Mouse (Mus musculus) hindbrain, embryonic 10.5 days (tissue): ENCODE results near the gene 1700022I11Rik. TPM values are rescaled to one million over a fixed set of nuclear protein-coding genes. Genes with fewer than 3 reads are reported as not detected.
"Not testable (repeated sequence)": the region's sequence is repeated elsewhere in the genome, so short reads cannot be mapped to it uniquely, and the experiment has no call there.

ENCODE experiments used
- DNase-seq: peaks from one replicate; pipeline ENCODE4 v3.0.0-alpha.2; 2017; ENCODE audit warnings: low spot score
- H3K27ac ChIP-seq: fragments of 300-500 bp; sonication (generic); 2 replicates; pipeline ENCODE4 v1.5.1; 2016; ENCODE audit warnings: mild to moderate bottlenecking, moderate library complexity
- H3K27me3 ChIP-seq: fragments of 300-500 bp; sonication (generic); 2 replicates; pipeline ENCODE4 v1.6.1; 2016; ENCODE audit warnings: mild to moderate bottlenecking; ENCODE audit not compliant: poor library complexity, insufficient read depth, severe bottlenecking
- H3K36me3 ChIP-seq: fragments of 300-500 bp; sonication (generic); 2 replicates; pipeline ENCODE4 v1.6.1; 2016; ENCODE audit warnings: mild to moderate bottlenecking, moderate library complexity
- H3K4me1 ChIP-seq: fragments of 300-500 bp; sonication (generic); replicated peaks from 2 replicates; pipeline ENCODE4 v1.6.1; 2016; ENCODE audit warnings: mild to moderate bottlenecking
- H3K4me3 ChIP-seq: fragments of 300-500 bp; sonication (generic); 2 replicates; pipeline ENCODE4 v1.5.1; 2016; ENCODE audit warnings: mild to moderate bottlenecking, moderate library complexity
- H3K9me3 ChIP-seq: fragments of 300-500 bp; sonication (generic); 2 replicates; pipeline ENCODE4 v1.6.1; 2016; ENCODE audit warnings: mild to moderate bottlenecking, moderate library complexity
- WGBS: fragments of 180-500 bp; shearing (Covaris S2); methylation state at CpG from one replicate; pipeline ENCODE4 v1.1.7; 2016; 5-methylcytosine and 5-hydroxymethylcytosine counted together
- polyA plus RNA-seq: library from polyadenylated mRNA; unstranded; fragments of >200 nt; fragmentation: Nextera tagmentation; extraction: Ambion mirVana; gene quantifications from 2 replicates; pipeline ENCODE4 v1.2.1, GENCODE M21; 2016

The 1700022I11Rik gene
- polyA plus RNA-seq, 1 experiment from 2014 or later = 0.75 TPM

DNA sequence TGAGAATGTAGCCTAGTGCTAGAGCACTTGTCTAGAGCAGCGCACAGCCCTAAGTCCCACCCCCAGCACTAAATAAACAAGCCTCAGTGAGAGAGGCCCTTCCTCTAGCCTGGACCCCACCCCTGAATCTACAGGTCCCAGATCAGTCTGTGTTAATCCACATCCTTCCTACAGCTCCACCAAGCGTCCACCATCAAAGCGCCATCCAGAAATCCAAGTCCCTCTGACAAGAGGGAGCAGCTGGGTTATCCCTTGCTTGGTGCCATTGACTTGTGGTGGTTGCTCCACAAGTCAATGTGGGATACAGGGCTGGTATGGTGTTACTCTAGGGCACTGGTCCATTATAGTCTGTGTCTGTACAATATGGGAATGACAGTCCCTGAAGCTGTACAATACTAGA, 14.2 kb upstream of the 1700022I11Rik start:
- no peak for DNase-seq
- Histone ChIP-seq H3K36me3 (peaks cover 59% of the 10 kb centered on the region), H3K9me3 (no peaks in the 10 kb centered on the region), H3K27me3 (peaks cover 4% of the 10 kb centered on the region; the same call in 1 of the 2 replicates), H3K27ac (no peak overlapping the region), H3K4me3 (no peak overlapping the region), H3K4me1 (peaks cover 47% of the 10 kb centered on the region)
- 88% methylated on average over 3 of the region's 3 CpGs for WGBS

DNA sequence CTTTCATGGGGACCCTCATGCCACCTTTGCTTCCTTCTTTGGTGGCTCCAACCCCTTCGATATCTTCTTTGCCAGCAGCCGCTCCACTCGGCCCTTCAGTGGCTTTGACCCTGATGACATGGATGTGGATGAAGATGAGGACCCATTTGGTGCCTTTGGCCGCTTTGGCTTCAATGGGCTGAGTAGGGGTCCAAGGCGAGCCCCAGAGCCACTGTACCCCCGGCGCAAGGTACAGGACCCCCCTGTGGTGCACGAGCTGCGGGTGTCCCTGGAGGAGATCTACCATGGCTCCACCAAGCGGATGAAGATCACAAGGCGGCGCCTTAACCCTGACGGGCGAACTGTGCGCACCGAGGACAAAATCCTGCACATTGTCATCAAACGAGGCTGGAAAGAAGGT, 12.8 kb upstream of the 1700022I11Rik start:
- Histone ChIP-seq H3K36me3 (peaks cover 59% of the 10 kb centered on the region), H3K27me3 (no peaks in the 10 kb centered on the region), H3K9me3 (no peaks in the 10 kb centered on the region), H3K4me3 (no peak overlapping the region), H3K27ac (no peak overlapping the region), H3K4me1 (peaks cover 33% of the 10 kb centered on the region)
- no peak for DNase-seq
- WGBS = 94% methylated on average over 17 of the region's 17 CpGs

DNA sequence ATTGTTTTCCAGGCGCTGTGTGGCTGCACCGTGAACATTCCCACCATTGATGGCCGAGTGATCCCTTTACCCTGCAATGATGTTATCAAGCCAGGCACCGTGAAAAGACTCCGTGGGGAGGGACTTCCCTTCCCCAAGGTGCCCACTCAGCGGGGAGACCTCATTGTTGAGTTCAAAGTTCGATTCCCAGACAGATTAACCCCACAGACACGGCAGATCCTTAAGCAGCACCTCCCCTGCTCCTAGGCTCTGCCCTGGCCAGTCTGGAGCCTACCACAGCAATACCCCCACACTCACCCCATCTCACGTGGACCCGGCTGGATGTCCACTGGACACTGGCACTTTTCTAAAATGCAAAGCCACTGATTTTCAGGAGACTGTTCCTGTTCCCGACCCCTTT, 12.1 kb upstream of the 1700022I11Rik start:
- no peaks in the 10 kb centered on the region for H3K27me3 ChIP-seq
- 86% methylated on average over 11 of the region's 11 CpGs for WGBS
- H3K9me3 ChIP-seq = no peaks in the 10 kb centered on the region
- H3K27ac ChIP-seq = no peak overlapping the region
- no peak for DNase-seq
- peaks cover 59% of the 10 kb centered on the region for H3K36me3 ChIP-seq
- H3K4me1 ChIP-seq = peaks cover 26% of the 10 kb centered on the region
- H3K4me3 ChIP-seq = no peak overlapping the region

DNA sequence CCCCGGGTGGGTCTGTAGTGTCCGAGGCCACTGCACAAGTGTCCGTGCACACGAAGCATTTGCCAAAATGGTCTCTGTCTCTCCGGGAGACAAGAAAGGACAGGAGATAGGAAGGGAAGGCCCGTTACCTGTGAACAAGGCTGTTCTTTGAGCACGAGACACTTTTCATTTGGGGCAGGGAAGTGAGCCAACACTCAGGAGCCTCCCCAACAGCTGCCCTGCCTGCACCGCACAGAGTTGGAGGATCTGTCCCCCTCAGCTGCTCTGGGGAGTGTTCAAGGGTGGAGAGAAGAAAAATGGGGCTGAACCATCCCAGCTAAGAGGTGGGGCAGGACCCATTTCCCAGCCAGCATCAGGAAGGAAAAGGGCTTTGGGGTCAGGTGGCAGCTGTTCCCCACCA, 11.4 kb upstream of the 1700022I11Rik start:
- WGBS = 93% methylated on average over 8 of the region's 8 CpGs
- no peak overlapping the region for H3K27ac ChIP-seq
- no peaks in the 10 kb centered on the region for H3K9me3 ChIP-seq
- H3K36me3 ChIP-seq = peaks cover 53% of the 10 kb centered on the region
- no peak for DNase-seq
- H3K27me3 ChIP-seq = no peaks in the 10 kb centered on the region
- H3K4me1 ChIP-seq = peaks cover 19% of the 10 kb centered on the region
- no peak overlapping the region for H3K4me3 ChIP-seq

DNA sequence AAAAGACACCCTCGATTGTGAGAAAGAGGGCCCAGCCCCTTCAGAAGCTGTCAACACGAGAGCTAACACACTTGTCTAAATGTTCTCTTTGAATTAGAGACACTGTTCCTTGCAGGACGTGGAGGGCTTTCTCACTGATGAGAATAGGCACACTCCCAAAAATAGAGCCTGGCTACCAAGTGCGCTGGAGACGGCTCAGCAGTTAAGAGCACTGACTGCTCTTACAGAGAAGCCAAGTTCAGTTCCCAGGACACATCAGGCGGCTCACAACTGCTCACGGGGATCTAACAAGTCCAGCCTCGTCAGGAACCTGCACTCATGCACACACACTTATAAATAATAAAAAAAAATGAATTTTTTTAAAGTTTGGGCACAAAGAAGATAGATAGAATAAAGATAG, 10.5 kb upstream of the 1700022I11Rik start:
- H3K9me3 ChIP-seq = no peaks in the 10 kb centered on the region
- H3K36me3 ChIP-seq = peaks cover 44% of the 10 kb centered on the region
- no peak overlapping the region for H3K27ac ChIP-seq
- no peaks in the 10 kb centered on the region for H3K27me3 ChIP-seq
- peaks cover 10% of the 10 kb centered on the region for H3K4me1 ChIP-seq
- DNase-seq = no peak
- no peak overlapping the region for H3K4me3 ChIP-seq
- WGBS = 75% methylated on average over 8 of the region's 8 CpGs

DNA sequence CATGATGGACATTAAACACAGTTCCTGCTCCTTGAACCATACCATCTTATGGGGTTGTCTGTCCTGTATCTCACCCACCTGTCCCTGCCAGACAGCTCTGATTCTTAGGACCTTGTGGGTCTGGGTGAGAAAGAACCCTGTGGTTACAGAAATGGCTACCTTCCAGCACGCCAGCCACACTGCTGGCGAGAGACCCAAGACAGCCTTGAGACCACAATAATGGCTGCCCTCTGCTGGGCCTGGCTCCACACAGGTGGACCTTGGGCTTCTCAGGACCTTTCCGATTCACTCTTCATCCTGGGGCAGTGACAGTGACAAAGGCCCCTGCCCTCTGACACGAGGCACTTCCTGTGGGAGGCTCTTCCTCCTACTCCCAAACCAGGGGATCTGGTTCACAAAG, 10.0 kb upstream of the 1700022I11Rik start:
- DNase-seq = no peak

DNA sequence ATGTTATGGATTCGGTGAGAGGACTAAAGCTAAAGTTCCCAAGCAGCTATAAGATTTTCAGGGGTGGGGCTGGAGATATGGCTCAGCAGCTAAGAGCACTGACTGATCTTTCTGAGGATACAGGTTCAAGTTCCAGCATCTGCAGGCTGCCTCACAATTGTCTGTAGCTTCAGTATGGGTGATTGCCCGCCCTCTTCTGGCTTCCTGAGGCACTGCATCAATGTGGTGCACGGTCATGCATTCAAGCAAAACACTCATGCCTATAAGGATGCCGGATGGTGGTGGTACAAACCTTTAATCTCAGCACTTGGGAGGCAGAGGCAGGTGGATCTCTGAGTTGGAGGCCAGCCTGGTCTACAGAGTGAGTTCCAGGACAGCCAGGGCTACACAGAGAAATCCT, 7.8 kb upstream of the 1700022I11Rik start:
- H3K9me3 ChIP-seq = no peaks in the 10 kb centered on the region
- 34% methylated on average over 4 of the region's 4 CpGs for WGBS
- H3K27ac ChIP-seq = no peak overlapping the region
- peaks cover 25% of the 10 kb centered on the region for H3K36me3 ChIP-seq
- H3K4me1 ChIP-seq = peaks cover 8% of the 10 kb centered on the region
- DNase-seq = peak; percentile 62
- no peak overlapping the region for H3K4me3 ChIP-seq
- no peaks in the 10 kb centered on the region for H3K27me3 ChIP-seq

More for the DNA sequence above, 10.0 kb upstream of the 1700022I11Rik start:
- Histone ChIP-seq H3K36me3 (peaks cover 44% of the 10 kb centered on the region), H3K27me3 (no peaks in the 10 kb centered on the region), H3K27ac (no peak overlapping the region), H3K9me3 (no peaks in the 10 kb centered on the region), H3K4me1 (peaks cover 5% of the 10 kb centered on the region), H3K4me3 (no peak overlapping the region)
- WGBS = 75% methylated on average over 4 of the region's 4 CpGs

DNA sequence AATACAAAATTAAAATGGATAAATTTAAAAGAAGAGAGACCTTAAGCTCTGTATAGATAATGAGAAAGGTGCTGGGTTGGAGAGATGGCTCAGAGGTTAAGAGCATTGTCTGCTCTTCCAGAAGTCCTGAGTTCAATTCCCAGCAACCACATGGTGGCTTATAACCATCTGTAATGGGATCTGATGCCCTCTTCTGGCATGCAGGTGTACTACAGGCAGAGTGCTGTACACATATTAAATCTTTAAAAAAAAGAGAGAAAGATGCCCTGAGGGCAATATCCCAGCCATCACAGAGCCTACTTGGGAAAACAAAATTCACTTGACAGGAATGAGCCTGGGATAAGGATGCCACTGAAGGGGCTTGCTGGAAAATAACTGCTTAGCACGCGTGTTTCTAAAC, 5.9 kb upstream of the 1700022I11Rik start:
- WGBS = 96% methylated on average over 2 of the region's 2 CpGs
- H3K27ac ChIP-seq = no peak overlapping the region
- no peaks in the 10 kb centered on the region for H3K9me3 ChIP-seq
- H3K36me3 ChIP-seq = peaks cover 6% of the 10 kb centered on the region
- H3K27me3 ChIP-seq = no peaks in the 10 kb centered on the region
- peaks cover 8% of the 10 kb centered on the region for H3K4me1 ChIP-seq
- no peak for DNase-seq
- no peak overlapping the region for H3K4me3 ChIP-seq

DNA sequence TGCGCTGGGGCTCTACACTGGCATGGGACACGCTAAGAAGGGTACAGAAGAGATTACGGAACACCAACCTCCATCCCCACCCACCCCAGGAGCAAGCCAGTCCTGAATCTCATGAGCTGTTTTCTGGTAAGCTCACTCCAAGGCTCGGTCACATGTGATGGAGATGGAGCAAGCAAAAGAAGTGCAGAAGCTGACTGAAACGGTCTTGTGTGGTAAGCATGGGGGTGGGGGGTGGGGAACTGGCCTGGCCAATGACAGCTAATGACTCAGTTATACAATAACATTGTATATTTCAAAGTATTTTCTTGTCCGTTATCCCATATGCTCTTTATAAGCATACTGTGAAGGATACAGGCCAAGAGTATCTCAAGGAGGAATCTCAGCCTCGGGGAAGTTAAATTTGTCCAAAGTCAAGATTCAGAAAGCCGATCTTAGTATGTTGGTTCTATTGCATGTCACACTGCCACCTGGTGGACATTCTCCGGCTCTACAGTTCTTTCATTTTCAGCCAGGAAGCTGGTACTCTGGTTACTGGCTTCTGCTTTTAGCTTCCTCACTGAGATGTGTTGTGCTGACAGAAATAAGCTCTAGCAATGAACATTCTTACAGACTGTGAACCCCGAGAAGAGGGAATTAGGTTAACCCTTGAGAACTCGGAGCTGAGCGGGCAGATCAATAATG, 4.2 kb upstream of the 1700022I11Rik start:
- 15% methylated on average over 12 of the region's 12 CpGs for WGBS
- no peaks in the 10 kb centered on the region; the same call in 1 of the 2 replicates for H3K36me3 ChIP-seq
- peak; percentile 59 for DNase-seq
- no peak overlapping the region for H3K27ac ChIP-seq
- no peaks in the 10 kb centered on the region for H3K9me3 ChIP-seq
- peaks cover 8% of the 10 kb centered on the region for H3K4me1 ChIP-seq
- peak overlapping the region; percentile 30 for H3K4me3 ChIP-seq
- no peaks in the 10 kb centered on the region for H3K27me3 ChIP-seq

DNA sequence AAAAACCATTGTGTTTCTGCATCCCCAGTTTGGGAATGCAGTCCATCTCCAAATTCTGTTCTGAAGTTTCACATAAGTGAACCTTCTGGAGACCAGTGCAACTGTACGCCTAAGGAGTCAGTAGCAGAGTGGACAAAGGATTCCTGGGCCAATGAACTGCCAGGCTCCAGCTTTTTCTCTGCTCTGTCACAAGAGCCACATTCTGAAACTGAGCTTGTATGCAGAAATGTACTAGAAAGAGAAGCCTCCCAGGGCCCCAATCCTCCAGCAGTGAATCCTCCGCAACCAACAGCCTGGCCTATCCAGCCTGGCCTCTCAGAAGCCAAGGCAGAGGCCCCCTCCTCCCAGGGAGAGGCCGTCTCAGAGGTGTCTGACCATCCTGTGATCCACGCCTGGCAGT, 3.5 kb downstream of the 1700022I11Rik start:
- H3K27me3 ChIP-seq = no peaks in the 10 kb centered on the region
- WGBS = 73% methylated on average over 4 of the region's 4 CpGs
- DNase-seq = no peak
- no peak overlapping the region for H3K4me3 ChIP-seq
- H3K4me1 ChIP-seq = no peaks in the 10 kb centered on the region
- no peak overlapping the region for H3K27ac ChIP-seq
- H3K36me3 ChIP-seq = peaks cover 28% of the 10 kb centered on the region
- H3K9me3 ChIP-seq = no peaks in the 10 kb centered on the region

DNA sequence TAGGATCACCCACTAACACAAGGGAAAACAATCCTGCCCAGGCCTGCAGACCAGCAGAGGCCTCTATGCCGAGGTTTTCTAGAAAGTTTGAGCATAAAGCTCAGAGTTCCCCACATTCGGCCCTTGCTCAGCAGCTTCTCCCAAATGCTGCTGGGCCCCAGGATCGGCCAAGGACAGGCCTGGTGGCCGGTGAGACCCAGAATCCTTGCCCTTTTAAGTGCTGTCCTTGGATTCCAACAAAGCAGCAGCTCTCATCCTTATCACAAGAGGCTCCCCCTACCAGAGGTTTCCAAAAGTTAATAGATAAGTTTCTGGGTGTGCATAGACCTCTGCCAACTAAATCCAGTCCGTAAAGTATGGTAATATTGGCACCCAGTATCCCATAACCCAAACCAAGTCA, 4.5 kb downstream of the 1700022I11Rik start:
- no peaks in the 10 kb centered on the region for H3K27me3 ChIP-seq
- no peak overlapping the region for H3K4me3 ChIP-seq
- WGBS = 88% methylated on average over 5 of the region's 5 CpGs
- H3K4me1 ChIP-seq = no peaks in the 10 kb centered on the region
- DNase-seq = no peak
- H3K36me3 ChIP-seq = peaks cover 37% of the 10 kb centered on the region
- H3K9me3 ChIP-seq = no peaks in the 10 kb centered on the region
- H3K27ac ChIP-seq = no peak overlapping the region

DNA sequence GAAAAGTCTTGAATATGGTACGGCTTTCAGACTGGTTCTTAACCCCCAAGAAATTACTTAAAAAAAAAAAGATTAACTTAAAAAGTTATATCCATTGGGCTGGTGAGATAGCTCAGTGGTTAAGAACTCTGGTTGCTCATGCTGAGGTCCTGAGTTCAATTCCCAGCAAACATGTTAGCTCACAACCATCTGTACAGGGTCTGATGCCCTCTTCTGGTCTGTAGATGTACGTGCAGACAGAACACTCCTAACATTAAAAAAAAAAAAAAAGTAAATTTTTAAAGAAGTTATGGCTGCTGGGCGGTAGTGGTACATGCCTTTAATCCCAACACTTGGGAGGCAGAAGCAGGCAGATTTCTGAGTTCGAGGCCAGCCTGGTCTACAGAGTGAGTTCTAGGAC, 8.7 kb downstream of the 1700022I11Rik start:
- no peaks in the 10 kb centered on the region for H3K4me1 ChIP-seq
- no peak overlapping the region for H3K27ac ChIP-seq
- no peaks in the 10 kb centered on the region for H3K9me3 ChIP-seq
- peaks cover 79% of the 10 kb centered on the region for H3K36me3 ChIP-seq
- H3K4me3 ChIP-seq = no peak overlapping the region
- DNase-seq = no peak
- H3K27me3 ChIP-seq = no peaks in the 10 kb centered on the region
- WGBS = 93% methylated on average over 4 of the region's 4 CpGs

DNA sequence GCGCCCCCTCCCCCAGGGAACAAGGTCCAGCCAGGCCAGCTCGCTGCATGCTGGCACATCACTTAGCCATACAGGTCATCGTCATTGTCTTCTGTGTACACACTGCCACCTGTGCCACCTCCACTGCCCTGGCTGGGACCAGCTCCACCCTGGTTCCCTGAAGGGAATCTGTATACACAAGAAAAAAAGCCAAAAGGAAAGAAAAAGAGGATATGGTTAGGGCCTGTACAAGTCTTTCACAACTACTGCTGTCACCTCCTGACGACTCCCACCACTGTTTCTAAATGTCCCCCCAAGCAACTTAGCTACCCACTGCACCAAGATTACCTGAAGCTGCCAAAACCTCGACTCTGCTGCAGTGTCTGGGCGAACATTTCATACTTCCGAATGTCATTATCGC, 11.1 kb downstream of the 1700022I11Rik start:
- peaks cover 99% of the 10 kb centered on the region for H3K36me3 ChIP-seq

DNA sequence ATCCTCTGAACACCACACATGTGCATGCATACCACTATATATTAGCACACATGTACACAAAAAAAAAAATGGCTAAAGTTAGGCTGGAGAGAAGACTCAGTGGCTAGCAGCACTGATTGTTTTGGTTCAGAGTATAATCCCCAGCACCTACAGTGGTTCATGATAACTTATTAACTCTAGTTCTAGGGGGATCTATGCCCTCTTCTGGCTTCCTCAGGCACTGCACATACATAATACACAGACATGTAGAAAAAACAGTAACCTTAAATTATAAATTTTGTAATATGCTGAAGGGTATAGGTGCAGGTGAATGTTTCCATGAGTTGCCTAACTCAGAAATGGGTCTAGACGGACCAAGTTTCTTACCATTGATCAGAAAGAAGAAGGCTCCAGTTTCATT, 18.9 kb downstream of the 1700022I11Rik start:
- Histone ChIP-seq H3K4me3 (no peak overlapping the region), H3K9me3 (no peaks in the 10 kb centered on the region), H3K36me3 (peaks cover 100% of the 10 kb centered on the region), H3K27ac (no peak overlapping the region), H3K4me1 (no peaks in the 10 kb centered on the region), H3K27me3 (no peaks in the 10 kb centered on the region)
- WGBS = 90% methylated on average over 1 of the region's 1 CpGs
- no peak for DNase-seq

More for the DNA sequence above, 11.1 kb downstream of the 1700022I11Rik start:
- not testable (repeated sequence) for DNase-seq, H3K27ac ChIP-seq, H3K4me1 ChIP-seq, H3K9me3 ChIP-seq, H3K27me3 ChIP-seq, H3K4me3 ChIP-seq
- 95% methylated on average over 8 of the region's 8 CpGs for WGBS
